Mouse (Mus musculus) lung, postnatal 0 days (tissue): ENCODE data around the gene Cntrl.

Experiments
- CTCF ChIP-seq: IDR thresholded peaks from 2 replicates; pipeline ENCODE4 v1.5.1; 2016; ENCODE audit warnings: antibody characterized with exemption, mild to moderate bottlenecking
- EP300 ChIP-seq: IDR thresholded peaks from 2 replicates; pipeline ENCODE4 v1.6.1; 2016; ENCODE audit warnings: antibody characterized with exemption, mild to moderate bottlenecking, control low read depth

GRCm38 (mm10) chr2:35148806-35149205, 39.5 kb downstream of the Cntrl start:
- TF ChIP-seq EP300 (no peak), CTCF (no peak)
